Mouse (Mus musculus): ENCODE data around the gene Hcfc1r1. TPM values are rescaled to one million over a fixed set of nuclear protein-coding genes. Genes with fewer than 3 reads are reported as not detected.

Hcfc1r1 gene
- total RNA-seq, 2 experiments from 2014 or later: 135 to 138 TPM

DNA sequence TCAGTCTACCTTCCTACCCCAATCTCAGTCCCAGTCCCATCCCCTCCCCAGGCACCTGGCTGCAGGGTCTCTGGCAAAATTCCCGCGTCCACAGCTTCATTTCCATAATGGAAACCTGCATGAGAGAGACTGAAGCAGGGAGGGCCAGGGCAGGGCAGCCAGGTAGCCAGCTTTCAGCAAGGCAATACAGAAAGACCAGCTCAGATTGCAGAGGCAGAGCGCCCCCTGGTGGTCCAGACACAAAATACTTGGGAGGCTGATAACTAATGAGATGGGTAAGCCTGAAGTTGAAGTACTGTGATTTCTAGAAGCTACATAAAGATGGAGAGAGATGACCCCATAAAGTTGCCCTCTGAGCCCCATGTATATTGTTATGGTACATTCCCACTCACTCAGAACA, 32.8 kb downstream of the Hcfc1r1 start:
- DNase-seq (ENCODE audit: low spot score): peak; percentile 59

DNA sequence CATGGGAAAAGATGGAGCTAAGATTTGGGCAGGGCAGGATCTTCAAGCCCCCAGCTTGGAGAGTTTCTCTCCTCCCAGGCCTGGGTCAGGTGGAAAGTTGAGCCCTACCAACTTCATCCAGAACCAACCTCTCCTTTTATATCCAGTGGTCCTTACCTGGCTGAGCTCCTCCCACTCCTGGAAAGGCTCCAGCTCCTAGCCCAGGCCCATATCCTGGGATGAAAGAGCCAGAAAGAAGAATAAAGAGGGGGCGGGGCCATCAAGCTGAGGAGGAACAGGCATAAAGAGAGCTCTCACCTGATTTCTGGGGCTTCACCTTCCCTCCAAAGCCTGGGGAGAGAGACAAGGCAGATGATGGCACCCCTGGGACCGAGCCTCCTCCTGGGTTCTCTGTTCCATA, 43.6 kb downstream of the Hcfc1r1 start:
- no peak for DNase-seq (ENCODE audit: low spot score)

DNA sequence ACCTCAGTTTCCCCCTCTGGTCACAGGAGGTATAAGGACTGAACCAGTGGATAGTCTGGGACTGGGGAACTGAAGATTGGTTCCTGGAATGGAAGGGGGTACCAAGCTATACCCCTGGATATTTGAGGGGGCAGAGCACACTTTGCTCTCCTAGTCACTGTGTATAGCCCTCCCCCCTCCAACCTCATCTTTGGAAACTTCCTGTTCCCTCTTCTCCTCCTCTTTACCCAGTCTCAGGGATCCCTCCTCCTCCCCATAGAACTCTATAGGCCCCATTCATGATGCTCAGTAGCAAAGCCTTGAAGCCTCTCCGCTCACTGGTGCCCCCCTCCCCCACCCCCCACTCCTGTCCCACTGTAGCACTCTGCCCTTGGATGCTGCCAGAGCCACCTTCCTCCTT, 46.1 kb downstream of the Hcfc1r1 start:
- DNase-seq (ENCODE audit: low spot score): no peak

DNA sequence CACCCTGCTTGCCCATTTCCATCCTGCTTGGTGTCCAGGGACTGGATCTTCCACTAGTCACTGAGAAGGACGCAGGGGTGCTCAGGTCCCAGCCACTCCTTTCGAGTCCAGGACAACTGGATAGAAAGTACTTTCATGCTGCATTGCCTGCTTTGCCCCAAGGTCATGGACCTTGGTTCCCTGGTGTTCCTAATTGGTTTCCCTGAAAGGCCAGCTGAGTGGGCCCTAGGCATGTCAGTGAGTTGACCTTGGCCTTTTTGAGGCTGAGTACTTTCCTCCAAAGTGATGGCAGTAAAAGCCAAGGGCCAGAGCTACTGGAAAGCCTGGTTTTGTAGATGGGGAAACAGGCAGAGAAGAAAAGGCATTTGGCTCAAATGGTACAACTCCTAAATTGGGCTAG, 48.5 kb downstream of the Hcfc1r1 start:
- no peak for DNase-seq (ENCODE audit: low spot score)

DNA sequence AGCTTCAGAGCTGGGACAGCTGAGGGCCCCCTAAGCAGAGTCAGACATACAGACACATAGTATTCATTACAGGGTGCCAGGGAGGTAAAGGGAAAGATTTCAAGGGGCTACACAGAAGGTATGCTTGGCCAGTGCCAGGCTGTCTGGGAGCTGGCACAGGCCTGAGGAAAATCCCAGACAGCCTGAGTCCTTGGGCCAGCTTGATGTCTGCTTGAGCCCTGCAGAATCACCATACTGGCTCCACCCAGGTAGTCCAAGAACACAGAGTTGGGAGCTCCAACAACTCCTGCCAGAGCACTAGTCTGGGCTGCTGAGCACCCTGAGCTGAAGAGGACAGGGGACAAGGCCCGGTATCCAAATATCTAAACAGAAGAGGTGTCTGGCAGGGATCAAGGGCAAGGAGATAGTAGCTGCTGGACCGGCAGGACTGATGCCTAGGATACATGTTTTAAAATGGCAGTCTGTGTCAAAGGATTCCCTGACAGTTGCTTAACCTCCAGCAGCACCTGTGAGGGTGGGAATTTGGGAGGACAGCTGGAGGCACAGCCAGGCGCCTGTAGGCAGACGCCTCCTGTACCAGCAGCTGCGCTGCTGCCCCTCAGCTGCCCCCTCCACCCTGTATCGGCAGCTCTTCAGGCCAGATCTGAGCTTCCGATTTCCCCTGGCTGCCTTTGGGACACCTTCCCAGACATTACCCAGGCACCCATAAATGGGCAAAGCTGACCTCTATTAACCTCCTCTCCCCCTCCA, 49.2 kb downstream of the Hcfc1r1 start, which contains the start of gene 1520401A03Rik:
TSS of gene 1520401A03Rik (minus strand) at position 408 of the 750 bp plus-strand sequence.
- no peak for DNase-seq (ENCODE audit: low spot score)

Other genes starting within 250 kb of the Hcfc1r1 start
- gene Vmn2r117, start 193.9 kb upstream of the Hcfc1r1 start, total RNA-seq (2021): not detected
- 1 to 10 TPM; 2.1 to 2.8 TPM for gene Zfp213, start 109.4 kb upstream of the Hcfc1r1 start, total RNA-seq (2021)
- gene Zfp13, start 74.1 kb upstream of the Hcfc1r1 start, total RNA-seq (2021): 1 to 10 TPM; 2.5 to 2.9 TPM
- gene Zscan10, start 72.7 kb upstream of the Hcfc1r1 start, total RNA-seq (2021): not detected
- gene Mmp25, start 28.3 kb upstream of the Hcfc1r1 start, total RNA-seq (2021): under 1 TPM in 1 of 2 experiments, not detected in 1; 0.07 TPM
- gene Bicdl2, start 13.1 kb upstream of the Hcfc1r1 start, total RNA-seq (2021): not detected
- 1 to 10 TPM; 6.9 to 9.9 TPM for gene Thoc6, start 286 bp downstream of the Hcfc1r1 start, total RNA-seq (2021)
- 10 to 100 TPM; 19.6 to 99.5 TPM for gene Tnfrsf12a, start 3.9 kb downstream of the Hcfc1r1 start, total RNA-seq (2021)
- not detected for gene Cldn6, start 5.7 kb downstream of the Hcfc1r1 start, total RNA-seq (2021)
- gene Cldn9, start 10.4 kb downstream of the Hcfc1r1 start, total RNA-seq (2021): under 1 TPM in 1 of 2 experiments, not detected in 1; 0.21 TPM
- gene 1520401A03Rik, start 49.2 kb downstream of the Hcfc1r1 start, total RNA-seq (2021): not detected
- gene Pkmyt1, start 52.7 kb downstream of the Hcfc1r1 start, total RNA-seq (2021): under 1 TPM; 0.32 to 0.57 TPM
- gene Paqr4, start 67.3 kb downstream of the Hcfc1r1 start, total RNA-seq (2021): 1 to 10 TPM; 2.3 to 2.8 TPM
- gene Kremen2, start 72.2 kb downstream of the Hcfc1r1 start, total RNA-seq (2021): not detected
- 10 to 100 TPM; 50.0 to 59.2 TPM for gene Flywch1, start 98.0 kb downstream of the Hcfc1r1 start, total RNA-seq (2021)
- gene Flywch2, start 112.5 kb downstream of the Hcfc1r1 start, total RNA-seq (2021): not detected
- 100 to 1,000 TPM; 145 to 160 TPM for gene Srrm2, start 116.9 kb downstream of the Hcfc1r1 start, total RNA-seq (2021)
- 100 to 1,000 TPM; 394 to 418 TPM for gene Elob, start 155.5 kb downstream of the Hcfc1r1 start, total RNA-seq (2021)
- gene Prss33, start 162.5 kb downstream of the Hcfc1r1 start, total RNA-seq (2021): not detected
- gene Prss32, start 170.3 kb downstream of the Hcfc1r1 start, total RNA-seq (2021): not detected
- gene Prss41, start 170.6 kb downstream of the Hcfc1r1 start, total RNA-seq (2021): not detected
- gene Prss21, start 194.5 kb downstream of the Hcfc1r1 start, total RNA-seq (2021): not detected
- not detected for gene Dcpp1, start 207.3 kb downstream of the Hcfc1r1 start, total RNA-seq (2021)
- not detected for gene Dcpp2, start 207.3 kb downstream of the Hcfc1r1 start, total RNA-seq (2021)
- gene Dcpp3, start 243.9 kb downstream of the Hcfc1r1 start, total RNA-seq (2021): not detected